Mouse (Mus musculus) left cerebral cortex, adult 18-20 months (tissue): ENCODE measurements around the gene Cdkn3. TPM values are rescaled to one million over a fixed set of nuclear protein-coding genes. Genes with fewer than 3 reads are reported as not detected.
"Not testable (repeated sequence)": the region's sequence is repeated elsewhere in the genome, so short reads cannot be mapped to it uniquely, and the experiment has no call there.

Experiments
- DNase-seq, 2 experiments: peaks; one replicate each; pipeline ENCODE4 v3.0.0; 2021 to 2022; ENCODE audit warnings: low spot score in 2 of 2, mixed read lengths in 1 of 2
- total RNA-seq, 2 experiments: library from RNA; stranded (reverse); gene quantifications; 2 replicates each; pipeline ENCODE4 v1.2.3; 2021

Gene Cdkn3
- total RNA-seq, 2 experiments from 2014 or later = 1.0 to 1.2 TPM

DNA sequence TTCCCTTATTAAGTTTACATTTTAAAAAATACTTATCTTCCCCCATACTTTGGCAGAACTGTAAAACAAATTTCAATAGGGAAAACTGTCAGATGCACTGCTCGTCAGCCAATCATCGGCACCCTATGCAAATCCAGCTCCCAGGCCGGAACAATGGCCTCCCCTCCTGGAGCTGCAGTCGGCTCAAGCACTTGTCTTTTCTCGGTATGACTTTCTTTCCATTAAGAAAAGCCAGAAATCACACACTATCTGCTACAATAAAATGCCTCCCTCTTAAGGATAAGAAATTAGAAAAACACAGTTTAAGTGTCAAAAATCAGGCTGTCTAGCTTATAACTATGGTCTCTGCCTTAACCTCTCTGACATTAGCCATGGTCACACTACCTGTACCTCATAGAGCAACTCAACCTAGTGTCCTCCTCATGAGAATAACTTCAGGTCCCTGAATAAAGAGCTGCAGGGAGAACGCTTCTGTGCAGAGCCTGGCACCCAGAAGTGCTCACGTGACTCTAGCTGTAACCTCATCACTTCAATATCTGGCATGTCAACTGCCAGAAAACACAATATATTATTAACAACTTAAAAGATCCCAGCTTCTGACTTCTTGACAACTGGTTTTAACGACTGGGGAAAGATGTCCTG lies 22.0 kb downstream of the Cdkn3 start:
- DNase-seq = no peak

DNA sequence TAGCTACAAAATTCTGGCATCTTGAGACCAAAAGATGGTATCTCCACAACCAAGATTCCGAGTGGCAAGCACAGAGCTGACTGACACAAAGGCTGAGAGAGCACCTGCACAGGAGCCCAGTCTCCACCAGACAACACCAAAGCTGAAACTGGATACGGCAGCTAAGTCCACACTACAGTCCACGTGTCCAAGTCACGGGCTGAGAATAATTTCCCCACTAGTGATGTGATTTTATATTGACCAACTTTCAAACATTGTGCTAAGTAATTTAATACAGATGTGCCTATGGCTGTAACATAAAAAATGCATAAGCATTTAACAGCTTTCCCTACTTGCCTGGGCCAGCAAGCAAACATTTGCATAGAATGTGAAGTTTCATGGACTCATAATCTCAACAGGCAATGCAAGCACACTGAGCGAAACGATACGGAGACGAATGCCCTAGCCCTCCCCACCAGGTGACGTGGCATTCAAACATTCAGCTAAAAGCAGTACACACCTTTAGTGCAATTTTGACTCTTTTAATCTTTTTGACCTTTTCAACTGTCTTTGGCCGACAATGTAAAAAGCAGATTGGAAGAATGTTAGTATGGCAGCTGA lies 23.1 kb downstream of the Cdkn3 start:
- DNase-seq = no peak

DNA sequence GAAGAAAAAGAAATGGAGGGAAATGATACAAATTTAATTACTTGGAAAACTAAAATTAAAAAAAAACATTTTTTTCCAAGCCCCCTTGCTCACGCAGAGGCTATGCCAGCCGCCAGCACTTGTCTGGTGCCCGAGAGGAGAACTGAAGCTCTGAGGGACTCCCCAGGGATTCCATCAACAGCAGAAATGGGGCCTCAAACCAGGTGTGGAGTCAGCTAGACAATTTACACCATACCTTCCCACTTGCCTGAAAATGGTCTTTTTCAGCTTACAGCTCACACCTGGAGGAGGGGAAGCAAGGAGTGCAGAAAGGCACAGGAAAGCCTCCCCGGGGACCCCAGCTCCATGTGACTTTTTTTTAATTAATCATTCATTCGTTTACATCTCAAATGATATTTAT lies 24.9 kb downstream of the Cdkn3 start:
- DNase-seq = no peak

DNA sequence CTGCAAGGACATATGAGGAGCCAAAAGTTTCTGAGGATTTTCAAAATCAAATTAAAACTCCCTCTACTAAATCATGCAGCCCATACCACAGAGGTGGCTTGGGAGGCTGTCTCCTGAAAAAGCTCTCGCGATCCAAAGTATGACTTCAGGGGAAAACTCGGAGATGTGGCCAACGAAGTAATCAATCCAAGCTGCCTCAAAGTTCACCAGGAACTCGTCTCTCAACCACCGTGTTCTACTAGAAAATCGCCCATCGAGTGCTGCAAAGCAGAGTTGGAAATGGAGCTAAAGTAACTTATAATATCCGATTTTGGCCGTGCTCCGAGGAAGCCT lies 27.1 kb downstream of the Cdkn3 start:
- no peak for DNase-seq

DNA sequence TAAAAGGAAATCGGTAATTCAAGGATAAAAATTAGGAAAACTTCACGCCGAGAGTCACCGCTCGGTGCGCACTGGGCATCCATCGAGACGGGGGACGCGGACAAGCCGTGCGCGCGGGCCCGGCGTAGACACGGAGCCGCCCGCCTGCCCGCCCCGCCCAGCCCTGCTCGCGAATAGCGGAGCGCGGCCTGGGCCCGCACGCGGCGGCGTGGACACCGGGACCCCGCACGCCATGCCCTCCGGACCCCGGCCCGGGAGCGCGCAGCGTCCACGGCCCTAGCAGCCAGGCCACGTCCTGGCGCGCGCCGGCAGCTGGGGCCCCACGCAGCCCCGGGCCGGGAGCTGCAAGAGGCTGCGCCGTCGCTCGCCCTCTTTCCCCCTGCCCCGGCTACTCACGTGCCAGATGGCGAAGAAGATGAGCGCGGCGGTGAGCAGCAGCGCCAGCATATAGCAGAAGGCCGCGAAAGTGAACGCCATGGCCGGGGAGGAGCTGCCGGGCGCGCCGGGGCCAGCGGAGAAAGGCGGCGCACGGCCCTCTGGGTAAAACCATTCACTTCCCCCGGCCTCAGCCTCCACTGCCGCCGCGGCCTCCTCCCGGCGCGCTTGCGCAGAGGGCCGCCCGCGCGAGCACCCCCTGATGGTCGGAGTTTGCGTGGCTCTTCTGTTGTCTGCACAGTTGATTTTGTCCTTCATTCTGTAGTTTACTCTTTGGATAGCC lies 27.6 kb downstream of the Cdkn3 start, which contains the start of gene Cnih1:
Gene Cnih1, minus strand, starts transcription at position 625 of the 718 bp plus-strand sequence.
- DNase-seq = peak; percentile 87 to 95

DNA sequence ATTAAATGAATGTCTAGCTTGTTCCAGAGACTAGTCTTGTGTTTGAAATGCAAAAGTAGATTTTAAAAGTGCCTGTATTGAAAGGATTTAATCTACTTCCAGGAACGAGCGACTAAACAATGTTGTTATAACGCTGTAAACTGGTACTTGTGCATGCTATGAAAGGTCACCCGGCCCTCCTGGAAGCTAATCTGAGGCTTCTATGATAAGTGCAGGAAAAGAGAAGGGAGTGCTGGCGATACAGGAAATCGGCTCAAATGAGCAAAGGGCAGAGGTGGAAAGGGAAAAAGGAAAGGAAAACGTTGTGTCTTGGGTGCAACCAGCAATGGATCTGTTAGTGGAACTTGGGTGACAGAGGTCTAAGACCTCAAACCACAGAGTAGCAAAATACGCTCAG lies 28.2 kb downstream of the Cdkn3 start:
- no peak for DNase-seq

DNA sequence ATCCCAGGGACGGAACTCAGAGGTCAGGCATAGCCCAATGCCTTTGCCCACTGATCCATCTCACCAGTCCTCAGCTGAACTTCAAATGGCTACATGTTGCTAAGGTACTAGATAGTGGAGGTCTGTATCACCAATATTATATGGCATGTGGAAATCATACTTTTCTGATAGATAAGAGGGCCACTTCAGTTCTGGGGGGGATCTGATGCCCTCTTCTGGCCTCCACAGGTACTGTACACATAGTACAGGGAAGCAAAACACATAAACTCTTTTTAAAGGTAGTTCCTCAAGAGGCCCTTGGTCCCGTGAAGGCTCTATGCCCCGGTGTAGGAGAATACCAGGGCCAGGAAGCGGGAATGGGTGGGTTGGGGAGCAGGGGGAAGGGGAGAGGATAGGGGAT lies 30.0 kb downstream of the Cdkn3 start:
- no peak for DNase-seq

DNA sequence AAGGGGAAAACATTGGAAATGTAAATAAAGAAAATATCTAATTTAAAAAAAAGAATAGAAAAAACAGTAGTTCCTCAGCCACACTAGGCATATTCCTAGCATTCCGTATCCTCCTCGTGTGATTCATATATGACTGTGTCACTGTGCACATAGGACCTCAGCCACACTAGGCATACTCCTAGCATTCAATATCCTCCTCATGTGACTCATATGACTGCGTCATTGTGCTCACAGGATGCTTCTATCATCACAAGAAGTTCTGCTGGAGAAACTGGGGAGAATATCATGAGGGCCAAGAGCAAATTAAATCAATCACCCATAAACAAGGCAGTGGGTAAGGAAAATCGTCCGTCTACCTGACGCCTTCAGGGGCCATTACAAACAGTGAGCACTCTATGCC lies 30.4 kb downstream of the Cdkn3 start:
- DNase-seq = no peak

DNA sequence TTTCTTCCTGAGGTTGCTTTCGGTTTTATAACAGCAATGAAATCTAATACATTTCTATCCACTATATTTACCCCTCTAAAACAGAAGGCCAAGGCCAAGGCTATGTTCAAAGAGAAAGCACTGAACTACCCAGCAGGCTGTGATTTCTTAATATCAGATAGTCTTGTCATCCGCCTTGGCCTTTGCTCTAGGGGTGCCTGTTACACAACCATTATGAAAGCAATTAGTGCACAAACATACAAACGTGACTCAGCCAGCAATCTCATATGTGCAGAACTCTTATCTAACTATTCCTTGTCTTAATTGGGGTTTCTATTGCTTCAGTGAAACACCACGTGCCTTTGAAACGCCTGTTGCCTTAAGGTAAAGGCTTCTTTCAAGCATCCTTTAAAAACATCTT lies 33.8 kb downstream of the Cdkn3 start:
- no peak for DNase-seq

DNA sequence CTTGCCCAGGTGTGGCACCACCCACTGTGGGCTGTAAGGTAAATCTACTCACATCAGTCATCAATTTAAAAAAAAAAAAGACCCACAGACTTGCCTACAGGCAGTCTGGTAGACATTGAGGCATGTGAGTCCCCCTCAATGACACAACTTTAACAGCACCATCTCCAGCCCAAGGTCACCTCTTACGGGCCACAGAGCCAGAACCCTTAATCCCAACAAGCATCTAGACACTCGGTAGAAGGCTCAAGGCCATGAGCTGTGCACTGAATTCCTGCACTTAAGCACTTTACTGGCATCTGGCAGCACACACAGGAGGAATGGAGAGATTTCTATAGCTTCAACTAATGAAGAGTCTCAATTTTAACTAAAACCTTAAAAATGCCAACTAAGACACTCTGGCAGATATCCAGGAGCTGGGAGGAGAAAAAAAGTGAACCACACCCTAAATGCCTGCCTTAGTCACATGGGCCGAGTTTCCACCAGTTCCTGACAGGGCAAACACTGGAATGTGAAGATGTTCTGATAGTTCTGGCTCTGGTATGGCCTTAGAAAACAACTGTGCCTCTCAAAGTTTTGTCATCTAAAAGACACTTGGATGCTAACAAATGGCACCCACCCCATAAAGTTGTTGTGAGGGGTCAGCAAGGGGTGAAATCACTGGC lies 40.5 kb downstream of the Cdkn3 start:
- no peak for DNase-seq

DNA sequence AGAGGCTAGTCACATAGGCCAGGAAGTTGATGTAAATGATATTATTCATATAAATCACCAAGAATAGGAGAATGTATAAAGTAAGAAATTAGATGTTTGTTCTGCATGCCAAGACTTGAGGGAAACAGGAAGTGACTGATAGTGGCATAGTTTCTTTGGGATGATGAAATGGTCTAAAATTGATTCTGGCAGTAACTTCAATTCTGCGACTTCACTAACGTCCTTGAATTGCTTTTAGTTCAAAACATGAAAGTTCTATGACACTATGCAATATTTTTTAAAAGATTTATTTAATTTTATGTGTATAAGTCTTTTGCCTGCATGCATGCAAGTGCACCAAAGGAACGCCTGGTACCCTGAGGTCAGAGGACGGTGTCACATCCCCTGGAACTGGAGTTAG lies 42.9 kb downstream of the Cdkn3 start:
- DNase-seq = no peak

DNA sequence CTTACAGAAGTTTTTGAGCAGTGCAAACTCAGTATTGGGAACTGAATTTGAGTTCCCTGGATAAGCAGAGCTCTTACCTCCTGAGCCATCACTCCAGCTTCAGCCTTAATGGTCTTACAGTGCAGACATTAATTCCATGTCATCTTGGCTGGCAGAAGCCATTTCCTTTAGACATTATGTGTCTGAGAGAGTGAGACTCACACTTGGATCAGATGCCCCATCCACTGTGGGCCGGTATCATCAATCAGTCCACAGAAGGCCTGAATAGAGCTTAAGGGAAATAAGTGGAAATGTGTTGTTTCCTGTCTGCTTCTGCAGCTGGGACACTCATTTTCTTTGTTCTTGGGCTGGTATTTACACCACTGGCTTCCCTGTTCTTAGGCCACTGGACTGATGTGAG lies 43.5 kb downstream of the Cdkn3 start:
- DNase-seq = no peak

DNA sequence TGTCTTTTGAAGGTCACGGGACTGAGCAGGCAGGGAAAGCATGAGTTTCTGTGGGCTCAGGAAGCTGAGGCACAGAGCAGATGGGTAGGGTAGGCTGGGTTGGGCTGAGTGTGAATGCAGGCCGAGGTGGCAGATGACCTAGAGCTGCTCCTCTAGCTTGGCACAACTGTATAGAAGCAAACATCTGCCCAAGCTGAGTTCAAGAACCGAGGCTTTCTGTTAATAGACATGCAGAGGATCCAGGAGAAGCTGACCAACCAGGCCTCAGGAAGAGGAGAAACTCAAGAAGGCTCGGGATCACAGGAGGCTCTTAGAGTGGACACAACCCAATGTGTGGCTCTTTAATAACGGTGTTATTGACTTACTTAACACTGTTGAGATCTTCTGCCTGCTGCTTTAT lies 45.8 kb downstream of the Cdkn3 start:
- no peak for DNase-seq

DNA sequence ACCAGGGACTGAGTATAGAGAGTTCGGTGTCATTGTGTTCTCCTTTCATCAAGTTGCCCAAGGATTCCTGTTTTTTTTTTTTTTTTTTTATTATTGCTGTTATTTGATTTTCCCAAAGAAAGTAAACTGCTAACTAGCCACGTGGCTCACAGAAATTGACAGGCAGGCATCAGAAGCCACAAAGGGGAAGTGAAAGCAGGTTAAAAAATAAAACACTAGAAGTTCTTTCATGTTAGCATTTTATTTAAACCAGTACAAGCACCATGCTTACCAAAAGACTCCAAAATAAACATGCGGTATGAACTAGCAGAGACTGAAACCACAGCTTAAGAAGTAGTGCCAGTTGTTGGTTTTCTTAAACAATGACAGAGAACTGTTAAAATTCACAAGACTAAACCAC lies 47.6 kb downstream of the Cdkn3 start:
- no peak for DNase-seq

DNA sequence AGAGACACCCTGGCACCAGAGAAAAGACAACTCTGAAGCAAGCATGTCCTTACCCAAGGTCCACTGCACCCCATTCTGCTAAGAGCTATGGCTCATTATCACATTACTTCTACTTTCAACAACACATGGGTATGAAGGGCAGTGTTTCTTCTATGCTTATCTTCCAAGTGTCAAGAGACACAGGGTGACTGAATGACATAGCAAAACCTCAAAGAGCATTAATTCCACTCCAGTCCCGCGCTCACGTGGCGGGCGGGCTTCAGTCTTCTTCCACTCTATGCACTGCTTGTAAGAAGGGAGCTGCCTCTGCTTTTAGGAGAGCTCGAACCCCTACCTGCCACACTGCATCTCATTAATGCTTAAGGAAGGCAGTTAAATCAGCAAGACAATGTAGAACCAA lies 55.3 kb downstream of the Cdkn3 start:
- no peak for DNase-seq

DNA sequence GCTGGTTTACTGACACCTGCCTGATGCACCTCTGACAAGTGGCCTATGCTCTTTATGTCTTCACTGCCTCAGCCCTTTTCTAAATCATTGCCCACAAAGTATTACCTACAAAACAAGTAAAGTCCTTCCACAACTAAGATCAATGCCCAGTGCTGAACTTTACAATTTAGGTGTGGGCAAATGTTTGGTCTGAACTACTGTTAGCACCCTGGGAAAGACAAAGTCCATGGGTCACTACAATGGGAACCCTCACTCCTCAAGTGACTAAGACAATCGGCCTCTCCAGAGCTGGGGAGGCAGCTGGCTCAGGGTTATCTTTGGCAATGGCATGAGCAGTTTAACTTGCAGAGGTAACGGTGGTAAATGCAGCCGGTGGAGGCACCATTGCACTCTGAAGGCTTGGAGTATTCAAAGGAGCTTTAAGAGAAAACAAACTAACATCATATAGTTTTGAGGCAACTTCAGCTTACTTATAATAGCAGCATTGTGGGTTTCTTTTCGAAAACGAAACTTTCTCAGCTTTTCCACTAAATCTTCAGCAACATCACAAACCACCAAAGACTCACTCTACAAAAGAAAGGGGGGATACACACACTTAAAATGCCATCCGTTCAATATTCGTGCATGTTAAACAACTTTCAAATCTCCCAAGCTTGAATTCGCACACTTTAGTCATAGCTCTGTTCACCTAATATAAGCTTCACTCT lies 56.7 kb downstream of the Cdkn3 start:
- no peak for DNase-seq

DNA sequence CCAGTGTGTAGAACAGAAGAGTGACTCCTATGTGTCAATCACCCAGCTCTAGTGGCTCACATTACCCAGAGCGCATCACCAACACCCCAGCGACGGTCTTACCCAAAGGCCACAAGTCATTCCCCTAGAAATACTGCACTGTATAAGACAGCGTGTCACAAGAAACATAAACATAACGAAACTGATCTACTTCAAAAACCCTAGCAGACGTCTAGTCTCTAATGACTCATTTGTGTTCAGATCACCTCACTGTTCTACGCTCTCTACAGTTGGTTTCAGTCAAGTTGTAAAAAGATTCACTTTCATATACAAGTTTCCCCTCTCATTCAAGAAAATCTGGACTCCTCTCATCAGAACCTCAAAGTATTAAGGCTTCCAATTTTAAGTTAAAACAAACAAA lies 58.4 kb downstream of the Cdkn3 start:
- no peak for DNase-seq

DNA sequence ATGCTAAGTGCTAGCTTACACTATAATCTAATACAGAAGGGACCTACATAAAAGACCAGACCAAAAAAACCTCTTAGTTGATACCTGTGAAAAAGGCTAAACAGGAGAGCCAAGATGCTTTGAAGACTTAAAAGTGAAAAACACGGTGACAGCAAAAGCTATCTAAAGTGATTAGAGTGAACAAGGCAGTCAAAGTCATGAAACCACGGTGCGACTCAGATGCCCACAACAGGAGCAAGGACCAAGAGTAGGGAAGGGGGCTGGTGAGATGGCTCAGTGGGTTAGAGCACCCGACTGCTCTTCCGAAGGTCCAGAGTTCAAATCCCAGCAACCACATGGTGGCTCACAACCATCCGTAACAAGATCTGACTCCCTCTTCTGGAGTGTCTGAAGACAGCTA lies 59.6 kb downstream of the Cdkn3 start:
- not testable (repeated sequence) for DNase-seq
